Mouse (Mus musculus): ENCODE measurements around the gene Grid1.

Gene Grid1

GRCm38 (mm10) chr14:34837145-34837544, 17.2 kb downstream of the Grid1 start:
- DNase-seq (ENCODE audit: low spot score) = no peak

- no peak for DNase-seq (ENCODE audit: low spot score)
Measured at GRCm38 (mm10) chr14:34838999-34839398, 19.1 kb downstream of the Grid1 start.

GRCm38 (mm10) chr14:34839898-34840297, 20.0 kb downstream of the Grid1 start:
- DNase-seq (ENCODE audit: low spot score) = no peak

GRCm38 (mm10) chr14:34843579-34843978, 23.7 kb downstream of the Grid1 start:
- DNase-seq (ENCODE audit: low spot score) = no peak

- no peak for DNase-seq (ENCODE audit: low spot score)
Measured at GRCm38 (mm10) chr14:34844166-34844565, 24.3 kb downstream of the Grid1 start.

GRCm38 (mm10) chr14:34846799-34847198, 26.9 kb downstream of the Grid1 start:
- DNase-seq (ENCODE audit: low spot score) = no peak

- no peak for DNase-seq (ENCODE audit: low spot score)
Measured at GRCm38 (mm10) chr14:34847625-34848024, 27.7 kb downstream of the Grid1 start.

- DNase-seq (ENCODE audit: low spot score) = no peak
Measured at GRCm38 (mm10) chr14:34860891-34861780, 41.2 kb downstream of the Grid1 start.

GRCm38 (mm10) chr14:34867266-34867665, 47.4 kb downstream of the Grid1 start:
- DNase-seq (ENCODE audit: low spot score) = no peak

GRCm38 (mm10) chr14:34868513-34869260, 48.8 kb downstream of the Grid1 start:
- no peak for DNase-seq (ENCODE audit: low spot score)

- DNase-seq (ENCODE audit: low spot score) = no peak
Measured at GRCm38 (mm10) chr14:34879996-34880395, 60.1 kb downstream of the Grid1 start.

- DNase-seq (ENCODE audit: low spot score) = no peak
Measured at GRCm38 (mm10) chr14:34880431-34881421, 60.8 kb downstream of the Grid1 start.

GRCm38 (mm10) chr14:34884194-34884593, 64.3 kb downstream of the Grid1 start:
- no peak for DNase-seq (ENCODE audit: low spot score)

GRCm38 (mm10) chr14:34884611-34885010, 64.7 kb downstream of the Grid1 start:
- no peak for DNase-seq (ENCODE audit: low spot score)

GRCm38 (mm10) chr14:34891769-34892532, 72.0 kb downstream of the Grid1 start:
- DNase-seq (ENCODE audit: low spot score) = no peak

- DNase-seq (ENCODE audit: low spot score) = no peak
Measured at GRCm38 (mm10) chr14:34896253-34896982, 76.5 kb downstream of the Grid1 start.

- DNase-seq (ENCODE audit: low spot score) = no peak
Measured at GRCm38 (mm10) chr14:34903854-34904253, 83.9 kb downstream of the Grid1 start.

- no peak for DNase-seq (ENCODE audit: low spot score)
Measured at GRCm38 (mm10) chr14:34905697-34906096, 85.8 kb downstream of the Grid1 start.

- no peak for DNase-seq (ENCODE audit: low spot score)
Measured at GRCm38 (mm10) chr14:34908366-34908765, 88.5 kb downstream of the Grid1 start.

GRCm38 (mm10) chr14:34908804-34909203, 88.9 kb downstream of the Grid1 start:
- DNase-seq (ENCODE audit: low spot score) = no peak
